Mouse (Mus musculus): ENCODE results near the gene Baz1b.

Baz1b gene

GRCm38 (mm10) chr5:135233166-135233920 lies 46.3 kb downstream of the Baz1b start:
- in situ Hi-C loops (cut with MboI, MseI): no loop called here

GRCm38 (mm10) chr5:135236571-135236970 lies 49.5 kb downstream of the Baz1b start:
- in situ Hi-C loops (cut with MboI, MseI): no loop called here

GRCm38 (mm10) chr5:135238832-135239231 lies 51.8 kb downstream of the Baz1b start:
- in situ Hi-C loops (cut with MboI, MseI): no loop called here

DNA sequence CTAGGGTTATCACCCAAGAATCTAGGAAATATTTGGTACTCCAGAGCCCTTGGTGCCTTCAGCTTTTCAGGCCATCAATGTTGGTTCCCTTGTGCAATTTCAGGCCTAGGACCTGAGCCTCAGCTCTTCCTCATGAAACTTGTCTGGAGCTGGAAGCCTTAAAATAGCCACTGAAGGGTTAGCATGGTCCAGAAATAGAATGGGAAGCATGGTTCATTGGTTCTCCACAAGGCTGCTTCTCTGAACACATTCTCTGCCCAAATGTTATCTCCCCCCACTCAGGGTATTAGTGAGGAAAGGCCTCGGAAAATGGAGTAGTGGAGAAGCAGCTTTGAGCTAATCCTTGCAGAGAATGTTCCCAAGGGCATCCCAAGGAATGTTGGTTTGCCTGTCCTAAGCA lies 54.4 kb downstream of the Baz1b start:
- in situ Hi-C loops (cut with MboI, MseI): no loop called here

DNA sequence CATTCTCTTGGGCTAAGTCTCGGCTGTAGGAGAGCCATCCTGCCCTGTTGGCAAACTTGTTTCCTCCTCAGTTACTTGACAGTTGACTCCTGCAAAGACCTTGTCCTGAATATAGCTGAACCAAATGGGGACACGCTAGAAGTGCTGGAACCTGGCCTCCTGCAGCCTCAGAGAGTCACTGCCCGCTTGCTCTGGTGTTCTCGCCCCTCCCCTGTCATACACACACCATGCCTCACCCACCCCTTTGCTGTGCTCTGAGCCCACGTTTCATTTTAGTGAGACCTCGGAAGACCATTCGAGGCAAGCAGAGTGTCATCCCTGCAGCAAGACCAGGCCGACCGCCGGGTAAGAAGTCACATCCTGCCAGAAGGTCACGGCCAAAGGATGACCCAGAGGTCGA lies 55.1 kb downstream of the Baz1b start:
- in situ Hi-C loops (cut with MboI, MseI): no loop called here

DNA sequence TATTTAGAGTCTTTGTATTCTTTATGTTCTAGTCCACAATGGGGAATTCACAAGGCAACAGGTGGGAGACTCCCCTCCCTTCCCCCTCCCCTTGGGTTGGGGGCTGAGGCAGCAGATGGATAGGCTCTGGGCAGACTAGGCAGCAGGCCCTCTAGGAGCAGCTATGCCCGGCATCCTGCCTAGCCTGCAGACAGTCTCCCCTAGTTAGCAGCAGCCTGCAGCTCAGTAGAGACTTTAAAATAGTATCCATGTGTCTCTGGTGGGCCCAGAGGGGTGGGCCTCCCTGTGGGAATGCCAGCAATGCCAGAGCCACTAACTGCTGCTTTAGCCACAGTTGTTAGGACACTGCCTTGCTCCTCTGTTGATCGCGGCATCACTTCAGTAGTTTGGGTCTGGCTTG lies 55.5 kb downstream of the Baz1b start:
- in situ Hi-C loops (cut with MboI, MseI): no loop called here

DNA sequence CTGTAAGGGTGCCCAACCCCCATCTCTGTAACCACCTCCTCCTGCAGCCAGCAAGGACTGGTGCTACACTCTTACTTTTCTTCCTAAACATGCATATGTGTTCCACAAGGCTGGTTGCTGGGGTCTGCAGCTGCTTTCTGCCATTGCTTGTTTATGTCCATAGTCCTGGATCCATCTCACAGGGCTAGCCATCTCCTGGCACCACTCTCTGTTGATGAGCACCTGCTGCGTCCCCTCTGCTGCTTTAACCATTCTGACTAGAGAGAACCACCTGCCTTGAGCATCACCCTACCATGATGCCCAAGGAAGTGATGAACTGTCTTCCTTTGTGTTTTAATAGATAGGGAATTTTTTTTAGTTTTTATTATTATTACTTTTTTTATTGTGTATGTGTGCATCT lies 56.1 kb downstream of the Baz1b start:
- in situ Hi-C loops (cut with MboI, MseI): no loop called here

- in situ Hi-C loops (cut with MboI, MseI): no loop called here
Measured at GRCm38 (mm10) chr5:135246531-135246930, 59.5 kb downstream of the Baz1b start.

DNA sequence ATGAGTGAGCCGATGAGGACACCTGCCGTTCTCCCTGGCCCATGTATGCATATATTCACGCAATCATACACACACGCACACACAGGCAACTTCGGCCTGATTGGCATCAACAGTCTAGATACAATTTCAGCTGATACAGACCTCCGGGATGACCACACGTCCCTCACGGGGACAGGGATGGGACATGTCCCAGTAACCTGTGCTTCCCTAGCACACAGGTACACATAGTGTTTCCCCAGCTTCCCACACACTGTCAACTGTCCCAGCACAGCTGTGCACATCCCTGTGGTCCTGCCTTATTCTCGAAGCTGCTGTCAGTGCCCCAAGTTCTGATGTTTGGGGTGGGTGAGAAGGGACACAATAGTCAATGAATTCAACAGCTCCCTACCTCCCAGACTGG lies 60.3 kb downstream of the Baz1b start:
- in situ Hi-C loops (cut with MboI, MseI): no loop called here

DNA sequence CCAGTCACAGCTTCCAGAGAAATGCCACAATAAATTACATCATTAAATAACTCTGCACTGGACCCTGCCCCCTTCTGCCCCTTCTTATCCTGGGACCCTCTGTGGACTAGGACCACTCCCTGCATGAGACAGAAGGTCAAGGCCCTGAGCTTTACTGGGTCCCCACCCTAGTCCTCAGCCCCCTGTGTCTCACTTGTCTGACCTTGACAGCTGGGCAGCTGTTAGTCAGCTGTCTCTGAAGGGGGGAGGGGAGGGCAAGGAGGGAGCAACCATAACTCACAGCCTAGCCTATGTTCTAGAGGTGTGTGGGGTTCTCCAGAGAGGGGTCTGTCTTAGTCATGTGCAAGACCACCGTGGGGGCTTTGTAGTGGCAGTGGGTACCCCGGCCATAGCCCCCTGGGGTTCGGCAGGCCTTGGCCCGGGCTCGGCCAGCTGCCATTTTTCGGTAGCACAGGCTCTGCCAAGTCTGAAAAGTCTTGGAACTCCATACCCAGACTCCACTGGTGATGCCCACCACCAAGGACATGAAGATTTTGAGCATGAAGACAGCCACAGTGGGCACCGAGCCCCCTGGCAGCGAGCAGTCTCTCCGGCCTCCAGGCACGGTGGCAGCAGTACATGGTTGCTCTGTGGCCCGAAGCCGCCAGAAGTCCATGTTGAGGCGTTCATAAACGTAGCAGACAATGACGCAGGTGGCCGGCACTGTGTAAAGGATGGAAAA lies 62.1 kb downstream of the Baz1b start:
- in situ Hi-C loops (cut with MboI, MseI): no loop called here

DNA sequence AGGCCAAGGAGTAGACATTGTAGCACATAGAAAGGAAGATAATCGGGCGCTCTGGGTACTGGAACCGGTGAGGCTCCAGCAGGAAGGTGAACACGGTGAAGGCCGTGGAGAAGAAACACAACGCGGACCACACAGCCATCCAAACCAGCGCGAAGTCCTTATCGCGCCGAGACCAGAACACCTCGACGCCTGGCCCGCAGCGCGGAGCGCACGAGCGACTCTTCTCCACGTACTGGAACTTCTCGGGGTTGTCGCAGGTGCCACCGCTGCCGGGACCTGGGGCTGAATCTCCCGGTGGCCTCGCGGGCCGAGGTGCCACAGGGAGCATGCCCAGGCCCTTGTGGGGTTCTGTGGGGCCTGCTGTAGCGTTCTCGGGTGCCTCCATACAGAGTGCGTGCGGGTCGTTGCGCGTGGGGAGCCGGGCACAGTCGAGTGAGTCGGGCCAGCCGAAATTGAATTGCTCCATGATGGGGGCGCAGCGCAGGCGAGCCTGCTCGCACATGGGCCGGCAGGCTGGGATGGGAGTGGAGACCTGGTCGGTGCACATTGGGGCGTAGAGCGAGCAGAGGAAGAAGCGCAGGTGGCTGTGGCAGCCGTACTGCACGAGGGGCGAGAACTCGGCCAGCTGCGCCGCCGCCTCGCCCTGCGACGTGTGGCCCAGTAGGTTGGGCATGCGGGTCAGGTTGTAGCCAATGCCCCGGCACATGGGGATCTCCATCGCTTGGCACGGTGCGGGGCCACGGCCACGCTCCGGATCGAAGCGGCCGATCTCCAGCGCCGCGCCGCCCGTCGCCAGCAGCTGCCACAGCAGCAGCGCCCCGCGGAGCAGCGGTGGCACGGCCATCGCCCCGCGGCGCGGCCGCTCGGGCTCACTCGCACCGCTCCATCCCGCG lies 63.4 kb downstream of the Baz1b start:
- in situ Hi-C loops (cut with MboI, MseI): loop anchor here in 1 of 2 experiments (10.0 kb wide), 1 partner anchor 346 kb away; the partner anchor contains the start of gene Tmem270

- in situ Hi-C loops (cut with MboI, MseI): loop anchor here in 1 of 2 experiments (10.0 kb wide), 1 partner anchor 346 kb away; the partner anchor contains the start of gene Tmem270
Measured at GRCm38 (mm10) chr5:135251079-135251454, 64.0 kb downstream of the Baz1b start, which contains the start of gene Fzd9. Gene Fzd9, minus strand, starts transcription at chr5:135251230.

- in situ Hi-C loops (cut with MboI, MseI): loop anchor here in 1 of 2 experiments (10.0 kb wide), 1 partner anchor 349 kb away; the partner anchor contains the start of gene Tmem270
Measured at GRCm38 (mm10) chr5:135253741-135254401, 66.8 kb downstream of the Baz1b start.

DNA sequence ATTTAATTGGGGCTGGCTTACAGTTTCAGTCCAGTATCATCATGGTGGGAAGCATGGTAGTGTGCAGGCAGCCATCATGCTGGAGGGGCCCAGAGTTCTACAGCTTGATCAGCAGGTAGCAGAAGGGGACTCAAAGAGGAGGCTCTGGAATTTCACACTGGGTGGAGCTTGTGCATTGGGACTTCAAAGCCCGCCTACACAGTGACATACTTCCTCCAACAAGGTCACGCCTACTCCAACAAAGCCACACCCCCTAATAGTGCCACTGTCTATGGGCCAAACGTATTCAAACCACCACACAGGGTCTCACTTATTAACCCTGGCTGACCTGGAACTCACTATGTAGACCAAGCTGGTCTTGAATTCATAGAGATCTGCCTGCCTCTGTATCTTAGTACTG lies 69.1 kb downstream of the Baz1b start:
- in situ Hi-C loops (cut with MboI, MseI): loop anchor here in 1 of 2 experiments (10.0 kb wide), 1 partner anchor 351 kb away; the partner anchor contains the start of gene Tmem270

GRCm38 (mm10) chr5:135257559-135257958 lies 70.5 kb downstream of the Baz1b start:
- in situ Hi-C loops (cut with MboI, MseI): loop anchor here in 1 of 2 experiments (10.0 kb wide), 1 partner anchor 353 kb away; the partner anchor contains the start of gene Tmem270

GRCm38 (mm10) chr5:135258280-135259150 lies 71.5 kb downstream of the Baz1b start:
- in situ Hi-C loops (cut with MboI, MseI): loop anchor here in 1 of 2 experiments (10.0 kb wide), 1 partner anchor 354 kb away; the partner anchor contains the start of gene Tmem270

DNA sequence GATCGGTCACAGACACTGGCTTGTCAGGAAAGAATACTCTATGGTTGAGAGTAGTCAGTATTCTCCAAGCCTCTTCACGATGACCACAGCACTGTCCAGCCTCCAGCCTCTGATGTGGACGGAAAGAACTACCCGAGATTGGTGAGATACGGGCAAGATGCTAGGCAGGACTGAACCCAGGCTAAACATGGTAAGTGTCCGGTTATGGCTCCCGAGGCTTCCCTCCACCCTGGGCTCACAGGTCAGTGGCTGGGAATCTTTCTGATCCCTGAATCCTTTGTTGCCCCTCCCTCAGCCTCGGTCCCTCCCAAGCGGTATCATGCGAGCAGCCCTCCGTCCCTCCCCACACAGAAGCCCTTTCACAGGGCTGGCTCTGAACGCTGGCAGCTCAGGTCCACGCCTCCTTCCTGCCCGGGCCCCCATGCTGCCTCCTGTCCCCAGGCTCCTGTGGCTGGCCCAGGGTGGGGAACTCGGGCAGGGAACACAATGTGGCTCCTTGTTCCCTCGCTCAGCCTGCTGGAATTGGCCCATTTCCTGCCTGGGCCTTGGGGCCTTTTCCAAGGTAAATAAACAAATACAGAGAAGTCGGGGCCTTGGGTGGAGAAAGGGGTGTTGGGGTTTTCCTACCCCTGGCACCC lies 76.9 kb downstream of the Baz1b start:
- in situ Hi-C loops (cut with MboI, MseI): no loop called here

- in situ Hi-C loops (cut with MboI, MseI): no loop called here
Measured at GRCm38 (mm10) chr5:135264548-135264947, 77.5 kb downstream of the Baz1b start.

DNA sequence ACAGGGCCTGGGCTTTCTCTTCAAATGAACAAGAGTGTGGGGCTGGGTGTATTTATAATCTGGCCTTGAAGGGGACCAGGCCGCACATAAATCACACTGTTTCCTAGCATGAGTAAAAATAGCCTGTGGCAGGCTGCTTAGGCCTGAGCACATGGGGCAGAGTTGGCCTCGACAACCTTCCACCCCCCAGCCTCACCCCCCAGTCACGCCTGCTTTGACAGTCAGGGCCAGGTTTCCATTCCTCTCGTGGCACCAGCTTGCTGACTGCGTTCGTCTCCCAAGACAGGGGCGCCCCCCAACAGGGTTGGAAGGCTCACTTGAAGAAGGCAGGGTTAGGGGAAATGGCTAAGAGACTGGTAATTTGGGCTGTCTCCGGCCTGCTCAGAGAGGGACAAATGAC lies 82.4 kb downstream of the Baz1b start:
- in situ Hi-C loops (cut with MboI, MseI): no loop called here

Measured in T-helper 17 cell (primary cell).